Mouse (Mus musculus): ENCODE measurements around the gene Rnaseh1.

Rnaseh1 gene

GRCm38 (mm10) chr12:28649141-28650110 is at the start of gene Rnaseh1:
Gene Rnaseh1 (plus strand): TSS chr12:28649602.
- DNase-seq (ENCODE audit: inconsistent age in 2 of 2, low spot score in 1 of 2) = peak; percentile 91 to 96

DNA sequence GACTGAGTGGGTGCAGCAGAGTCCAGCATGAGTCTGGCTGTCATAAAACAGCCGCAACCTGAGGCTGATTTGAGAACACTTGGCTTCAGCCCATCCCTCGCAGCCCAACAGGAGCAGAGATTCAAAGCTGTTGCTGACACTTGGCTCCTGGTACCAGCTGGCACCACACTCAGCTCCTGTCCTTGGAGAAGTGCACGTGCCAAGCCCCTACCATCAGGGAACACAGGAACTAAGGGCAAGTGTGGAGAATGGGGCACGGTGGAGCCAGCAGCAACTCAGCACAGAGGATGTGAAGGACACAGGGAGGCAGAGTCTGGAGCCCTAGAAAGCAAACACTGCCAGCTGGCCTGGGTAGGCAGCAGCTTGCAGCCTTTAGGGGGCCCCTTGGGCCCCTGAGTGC is 47.1 kb upstream of the Rnaseh1 start:
- peak; percentile 41 to 65 for DNase-seq (ENCODE audit: inconsistent age in 2 of 2, low spot score in 1 of 2)

DNA sequence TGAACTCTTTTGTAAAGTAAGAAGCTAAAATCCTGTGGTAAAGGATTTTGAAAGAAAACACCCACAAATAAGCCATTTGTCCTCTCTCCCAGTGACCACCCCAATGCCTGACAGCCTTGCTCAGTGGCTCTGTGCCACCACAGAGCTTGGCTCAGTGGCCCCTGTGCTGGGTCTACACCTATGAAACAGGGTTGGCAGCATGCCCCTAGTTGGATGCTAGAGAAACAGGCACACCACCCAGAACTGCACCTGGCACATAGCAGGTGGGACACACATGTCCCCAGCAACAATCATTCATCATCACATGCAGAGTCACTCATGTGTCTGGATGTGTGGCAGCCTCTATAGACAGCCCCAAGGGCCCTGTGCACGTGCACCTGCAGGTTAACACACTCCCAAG is 45.9 kb upstream of the Rnaseh1 start:
- no peak for DNase-seq (ENCODE audit: inconsistent age in 2 of 2, low spot score in 1 of 2)

DNA sequence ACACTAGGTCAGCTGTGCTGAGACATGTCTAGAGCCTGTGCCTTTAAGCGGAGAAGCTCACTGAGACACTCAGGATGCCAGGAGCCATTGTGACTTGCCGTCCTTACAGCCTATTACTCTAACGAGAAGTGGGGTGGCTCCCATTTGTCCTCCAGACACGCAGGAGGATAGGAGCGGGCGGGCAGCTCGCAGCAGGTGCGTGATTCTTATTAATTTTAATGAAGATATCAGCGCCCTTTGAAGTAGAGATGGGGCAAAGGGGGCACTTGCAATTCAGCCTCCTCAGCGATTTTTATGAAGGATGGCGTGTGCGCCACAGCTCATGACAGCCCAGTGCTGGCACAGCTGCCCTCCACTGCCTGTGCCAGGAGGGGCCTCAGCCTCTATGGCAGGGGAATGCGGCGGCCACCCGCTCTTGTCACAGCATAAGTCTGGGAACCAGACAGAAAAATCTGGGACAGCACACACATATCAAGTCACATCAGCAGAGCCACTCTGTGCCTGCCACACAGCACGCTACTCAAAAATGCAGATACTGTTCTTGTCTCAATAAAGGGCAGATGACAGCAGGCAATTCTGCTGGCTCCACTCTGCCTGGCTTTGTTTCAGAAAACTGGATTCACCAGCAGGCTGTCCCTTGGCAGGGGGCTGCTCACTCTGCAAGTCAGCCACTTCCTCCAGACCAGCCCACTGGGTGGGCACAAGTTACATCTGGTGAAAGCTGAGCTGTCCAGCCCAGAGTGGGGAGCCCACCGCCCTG is 41.7 kb upstream of the Rnaseh1 start:
- DNase-seq (ENCODE audit: inconsistent age in 2 of 2, low spot score in 1 of 2) = no peak

DNA sequence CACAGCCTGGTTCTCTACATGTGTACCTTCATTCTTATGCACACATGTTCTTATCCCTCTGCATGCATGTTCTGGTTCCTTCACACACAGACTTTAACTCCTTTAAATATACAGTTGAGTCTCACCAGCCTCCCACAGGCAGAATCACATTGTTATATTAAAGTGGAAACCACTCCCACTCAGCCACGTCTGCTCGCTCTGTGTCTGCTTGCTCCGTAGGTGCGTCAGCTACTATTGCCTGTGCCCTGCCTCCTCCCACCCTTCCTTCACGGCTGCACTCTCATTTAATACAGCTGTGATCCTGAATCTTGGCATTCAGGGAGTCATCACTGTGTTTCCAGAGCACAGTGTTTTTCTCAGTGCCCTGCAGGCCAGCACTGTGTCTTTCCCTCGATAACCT is 37.0 kb upstream of the Rnaseh1 start:
- no peak for DNase-seq (ENCODE audit: inconsistent age in 2 of 2, low spot score in 1 of 2)

GRCm38 (mm10) chr12:28614401-28614800 is 35.0 kb upstream of the Rnaseh1 start:
- DNase-seq (ENCODE audit: inconsistent age in 2 of 2, low spot score in 1 of 2) = no peak

GRCm38 (mm10) chr12:28617297-28617696 is 32.1 kb upstream of the Rnaseh1 start:
- DNase-seq (ENCODE audit: inconsistent age in 2 of 2, low spot score in 1 of 2) = no peak

DNA sequence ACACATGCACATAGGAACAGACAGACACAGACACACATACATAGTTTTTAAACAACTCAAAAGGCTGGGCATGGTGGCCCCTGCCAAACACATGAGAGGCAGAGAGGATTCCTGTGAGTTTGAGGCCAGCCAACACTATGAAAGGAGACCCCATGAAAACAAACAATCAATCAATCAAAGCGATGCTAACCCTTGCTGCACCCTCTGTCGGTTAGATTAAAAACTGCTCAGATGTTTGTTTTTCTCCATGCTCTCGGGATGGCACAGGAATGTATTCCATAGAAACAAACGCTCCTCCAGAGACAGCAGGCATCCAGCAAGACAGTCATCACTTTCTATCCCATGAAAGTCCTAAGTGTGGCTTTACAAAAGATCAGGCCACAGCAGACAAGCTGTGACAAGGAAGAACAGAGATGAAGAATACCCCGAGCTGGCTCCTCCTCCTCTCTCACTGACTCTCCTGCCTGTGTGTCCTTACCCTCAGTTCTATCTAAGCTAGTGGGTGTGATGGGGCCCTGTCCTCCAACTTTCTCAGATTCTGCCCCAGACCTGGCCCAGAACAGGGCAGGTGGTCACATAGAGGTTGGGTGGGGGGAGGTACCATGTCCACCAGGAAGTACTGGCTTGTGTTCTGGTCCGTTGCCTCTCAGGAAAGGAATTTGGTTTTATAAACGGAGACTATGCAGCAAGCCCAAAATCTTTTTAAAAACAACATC is 27.8 kb upstream of the Rnaseh1 start:
- DNase-seq (ENCODE audit: inconsistent age in 2 of 2, low spot score in 1 of 2) = no peak

DNA sequence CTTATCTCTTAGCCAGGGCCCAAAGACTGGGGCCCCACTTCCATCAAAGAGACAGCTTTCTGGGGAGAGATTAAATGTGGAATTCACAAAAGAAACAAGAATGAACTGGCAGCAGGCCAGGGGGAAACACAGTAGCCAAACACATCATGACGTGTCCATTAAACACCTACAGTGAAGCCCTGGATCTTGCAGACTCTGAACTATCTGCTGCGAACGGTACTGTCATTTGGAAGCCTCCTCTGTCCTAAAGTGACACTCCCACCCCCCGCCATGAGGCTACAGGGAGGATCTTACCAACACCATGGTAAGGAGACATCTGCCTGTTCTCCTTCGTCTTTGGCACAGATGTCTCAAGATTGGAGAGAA is 27.3 kb upstream of the Rnaseh1 start:
- no peak for DNase-seq (ENCODE audit: inconsistent age in 2 of 2, low spot score in 1 of 2)

GRCm38 (mm10) chr12:28622641-28623040 is 26.8 kb upstream of the Rnaseh1 start:
- no peak for DNase-seq (ENCODE audit: inconsistent age in 2 of 2, low spot score in 1 of 2)

DNA sequence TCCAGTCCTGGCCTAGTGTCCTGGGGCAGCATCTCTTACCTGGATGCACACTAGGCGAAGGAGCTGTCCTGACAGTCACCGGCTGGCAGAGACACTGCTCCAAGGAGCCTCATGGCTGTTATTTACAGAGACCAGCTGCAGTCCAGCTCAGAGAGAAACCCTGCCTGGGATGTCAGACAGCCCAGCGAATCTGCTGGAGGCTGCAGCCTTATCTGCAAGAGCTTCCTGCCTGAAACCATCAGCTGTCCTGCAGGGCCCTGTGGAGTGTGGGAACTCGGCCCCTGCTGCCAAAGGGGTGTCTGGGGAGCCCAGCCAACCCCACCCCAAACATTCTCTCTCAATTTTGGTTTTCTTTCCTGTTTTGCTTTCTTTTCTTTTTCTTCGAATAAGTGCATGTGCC is 26.2 kb upstream of the Rnaseh1 start, which contains the start of gene Colec11:
Gene Colec11 (minus strand): TSS at position 183 of the 400 bp plus-strand sequence.
- DNase-seq (ENCODE audit: inconsistent age in 2 of 2, low spot score in 1 of 2) = no peak

GRCm38 (mm10) chr12:28624251-28624650 is 25.2 kb upstream of the Rnaseh1 start:
- DNase-seq (ENCODE audit: inconsistent age in 2 of 2, low spot score in 1 of 2) = no peak

GRCm38 (mm10) chr12:28625407-28625806 is 24.0 kb upstream of the Rnaseh1 start:
- no peak for DNase-seq (ENCODE audit: inconsistent age in 2 of 2, low spot score in 1 of 2)

DNA sequence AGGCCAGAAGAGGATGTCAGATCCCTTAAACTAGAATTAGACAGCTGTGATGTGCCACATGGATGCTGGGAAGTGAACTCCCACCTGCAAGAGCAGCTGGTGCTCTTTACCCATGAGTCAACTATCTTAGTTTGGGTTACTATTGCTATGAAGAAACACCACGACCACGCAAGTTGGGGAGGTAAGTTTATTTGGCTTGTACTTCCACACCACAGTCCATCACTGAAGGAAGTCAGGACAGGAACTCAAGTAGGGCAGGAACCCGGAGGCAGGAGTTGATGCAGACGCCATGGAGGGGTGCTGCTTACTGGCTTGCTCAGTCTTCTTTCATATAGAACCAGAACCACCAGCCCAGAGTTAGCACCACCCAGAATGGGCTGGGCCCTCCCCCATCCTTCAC is 22.3 kb upstream of the Rnaseh1 start:
- no peak for DNase-seq (ENCODE audit: inconsistent age in 2 of 2, low spot score in 1 of 2)

- DNase-seq (ENCODE audit: inconsistent age in 2 of 2, low spot score in 1 of 2) = no peak
These were observed 21.0 kb upstream of the Rnaseh1 start for GRCm38 (mm10) chr12:28628436-28628835.

- DNase-seq (ENCODE audit: inconsistent age in 2 of 2, low spot score in 1 of 2) = no peak
These were observed 14.3 kb upstream of the Rnaseh1 start for GRCm38 (mm10) chr12:28635058-28635534.

DNA sequence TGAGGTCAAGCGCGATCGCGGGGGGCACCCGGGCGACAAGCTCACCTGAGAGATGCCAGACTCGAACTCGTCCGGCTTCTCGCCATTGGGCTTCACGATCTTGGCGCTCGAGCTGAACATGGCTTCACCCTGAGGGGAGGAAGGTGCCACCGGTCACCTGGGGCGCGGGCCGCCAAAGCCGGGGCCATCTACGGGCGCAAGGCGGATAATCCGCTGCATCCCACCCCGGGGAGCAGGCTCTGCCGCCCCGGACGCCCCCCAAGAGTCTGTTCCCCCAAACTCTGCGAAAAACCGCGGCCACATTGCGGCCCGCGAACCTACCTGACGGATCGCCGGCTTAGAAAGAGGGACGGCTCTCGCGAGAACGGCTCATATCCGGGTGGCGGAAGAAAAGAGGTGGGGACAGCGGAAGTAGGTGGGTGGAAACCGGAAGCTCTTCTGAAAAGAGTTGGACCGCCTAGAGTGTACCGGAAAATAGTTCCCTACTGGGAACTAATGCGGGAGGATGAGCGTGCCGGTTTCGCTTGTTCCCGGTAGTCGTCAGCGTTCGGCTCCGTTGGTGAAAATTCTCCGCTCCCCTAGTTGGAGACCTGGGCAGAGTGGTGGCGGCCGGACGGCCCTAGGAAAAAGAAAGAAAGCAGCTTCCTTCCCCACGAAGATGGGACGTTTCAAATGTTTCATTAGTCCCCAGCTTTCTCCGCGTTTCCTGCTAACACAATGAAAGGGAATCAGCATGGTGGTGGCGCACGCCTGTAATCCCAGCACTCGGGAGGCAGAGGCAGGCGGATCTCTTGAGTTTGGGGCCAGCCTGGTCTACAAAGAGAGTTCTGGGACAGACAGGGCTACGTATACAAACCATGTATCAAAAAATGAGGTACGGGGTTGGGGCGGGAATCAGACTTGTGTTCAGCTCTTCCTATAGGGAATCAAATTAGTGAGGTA is 13.6 kb upstream of the Rnaseh1 start, which contains the start of gene Rps7:
Gene Rps7 (minus strand): TSS at position 419 of the 942 bp plus-strand sequence.
- peak; percentile 95 to 98 for DNase-seq (ENCODE audit: inconsistent age in 2 of 2, low spot score in 1 of 2)

GRCm38 (mm10) chr12:28636543-28636942 is 12.9 kb upstream of the Rnaseh1 start:
- DNase-seq (ENCODE audit: inconsistent age in 2 of 2, low spot score in 1 of 2) = no peak

GRCm38 (mm10) chr12:28638778-28639177 is 10.6 kb upstream of the Rnaseh1 start:
- no peak for DNase-seq (ENCODE audit: inconsistent age in 2 of 2, low spot score in 1 of 2)

GRCm38 (mm10) chr12:28662628-28663027 is 13.2 kb downstream of the Rnaseh1 start:
- DNase-seq (ENCODE audit: inconsistent age in 2 of 2, low spot score in 1 of 2) = no peak
